Mouse (Mus musculus): ENCODE results near the gene Saysd1. TPM values are rescaled to one million over a fixed set of nuclear protein-coding genes. Genes with fewer than 3 reads are reported as not detected.

Saysd1 gene
- 11.8 and 13.1 TPM in 2 replicates for polyA plus RNA-seq (2015; fragmentation: Nextera tagmentation; extraction: Ambion mirVana)

DNA sequence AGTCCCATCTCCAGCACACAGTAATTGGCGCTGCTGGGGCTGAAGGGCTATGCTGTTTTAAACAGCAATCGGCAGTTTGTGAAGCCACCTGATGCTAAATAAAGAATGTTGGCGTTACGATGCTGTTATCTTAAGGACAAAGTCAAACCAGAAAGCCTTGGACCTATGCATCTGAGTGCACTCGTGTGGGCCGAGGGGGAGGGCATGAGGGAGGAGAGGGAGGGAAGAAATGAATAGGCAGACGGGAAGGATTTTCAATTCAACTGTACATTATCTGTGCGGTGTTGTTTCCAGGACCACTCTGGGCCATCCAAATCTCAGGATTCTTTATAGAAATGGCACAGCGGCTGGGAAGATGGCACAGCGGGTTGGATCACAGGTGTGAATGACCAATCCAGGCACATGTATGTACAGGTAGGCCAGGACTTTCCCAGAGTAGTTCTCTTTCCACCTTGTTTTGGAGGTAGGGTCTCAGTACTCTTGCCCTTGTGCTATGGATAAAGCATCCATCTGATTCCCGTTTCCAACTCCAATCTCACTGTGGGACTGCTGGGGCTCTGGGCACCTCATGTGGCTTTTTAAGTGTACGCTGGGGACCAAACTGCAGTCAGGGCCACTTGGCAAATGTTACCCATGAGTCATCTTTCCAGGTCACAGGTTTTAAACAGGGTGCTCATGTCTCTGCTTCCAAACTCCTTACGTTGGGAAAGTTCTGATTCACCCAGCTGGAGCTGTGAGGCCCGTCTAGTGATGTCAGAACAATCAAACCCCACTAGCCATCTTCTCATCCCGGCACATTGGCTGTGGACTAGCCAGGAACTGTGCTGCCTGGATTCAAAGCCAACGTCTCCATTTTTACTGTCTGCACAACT, at the start of gene Saysd1:
Saysd1 (minus strand) TSS at position 51 of the 872 bp plus-strand sequence.
- no peak within 1 kb of the TSS for H3K4me2 ChIP-seq
- H3K27me3 ChIP-seq (replicated peaks), result no peaks in the 10 kb centered on the region
- H3K9ac ChIP-seq, result no peak within 1 kb of the TSS
- no peak within 1 kb of the TSS for H3K4me3 ChIP-seq (replicated peaks)
- H3K4me1 ChIP-seq, result no peaks in the 10 kb centered on the region
- 83% methylated on average over 16 of the region's 16 CpGs for whole genome bisulfite sequencing
- H3K36me3 ChIP-seq, result no peaks in the 10 kb centered on the region
- no peak within 1 kb of the TSS for H3K27ac ChIP-seq
- H3K9me3 ChIP-seq, result no peaks in the 10 kb centered on the region
- ATAC-seq (ENCODE audit: insufficient read depth, low FRiP score, low read depth), result no peak

DNA sequence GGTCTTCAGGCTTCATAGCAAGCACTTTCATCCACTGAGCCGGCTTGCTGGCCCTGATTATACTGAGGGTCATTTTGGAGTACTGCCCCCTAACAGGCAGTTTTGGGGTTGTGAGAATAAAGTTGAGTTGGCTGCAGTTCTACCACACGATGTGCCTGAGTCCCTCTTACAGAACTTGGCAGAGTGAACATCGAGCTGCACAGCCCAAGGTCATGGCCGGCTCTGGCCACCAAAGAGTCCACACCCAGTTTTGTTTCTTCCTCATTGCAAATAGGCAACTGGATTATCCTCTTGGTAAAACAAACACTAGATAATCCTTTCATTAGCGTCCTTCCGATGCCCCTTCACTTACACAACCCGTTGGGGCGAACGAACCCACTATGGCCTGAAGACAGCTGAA, 47.1 kb upstream of the Saysd1 start:
- H3K36me3 ChIP-seq, result no peaks in the 10 kb centered on the region

DNA sequence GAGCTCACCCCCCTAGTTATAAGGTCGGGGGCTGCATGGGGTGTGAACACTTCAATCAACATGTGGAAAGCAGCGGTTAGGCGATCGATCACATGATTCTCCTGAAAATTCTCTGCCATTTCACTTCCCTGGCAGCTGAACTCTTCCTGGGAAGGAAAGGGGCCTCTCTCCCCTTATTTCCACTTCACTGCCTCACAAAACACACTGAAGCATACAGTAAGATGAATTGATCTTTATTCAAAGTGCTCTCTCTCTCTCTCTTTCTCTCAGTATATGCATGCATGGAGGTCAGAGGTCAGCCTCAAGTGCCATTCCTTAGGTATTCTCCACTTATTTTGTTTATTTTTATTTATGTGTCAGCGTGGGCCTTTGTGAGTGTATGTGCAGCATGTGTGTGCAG, 45.4 kb upstream of the Saysd1 start:
- no peak overlapping the region for H3K27ac ChIP-seq
- H3K9ac ChIP-seq, result no peak overlapping the region
- H3K4me3 ChIP-seq (replicated peaks), result no peak overlapping the region
- 72% methylated on average over 5 of the region's 5 CpGs for WGBS
- H3K36me3 ChIP-seq, result no peaks in the 10 kb centered on the region
- H3K4me2 ChIP-seq, result no peak overlapping the region
- H3K27me3 ChIP-seq (replicated peaks), result no peaks in the 10 kb centered on the region
- ATAC-seq (ENCODE audit: insufficient read depth, low FRiP score, low read depth), result no peak
- H3K4me1 ChIP-seq, result peaks cover 26% of the 10 kb centered on the region
- H3K9me3 ChIP-seq, result no peaks in the 10 kb centered on the region

More for the DNA sequence above, 47.1 kb upstream of the Saysd1 start:
- no peaks in the 10 kb centered on the region for H3K27me3 ChIP-seq (replicated peaks)
- H3K9ac ChIP-seq, result no peak overlapping the region
- H3K27ac ChIP-seq, result no peak overlapping the region
- H3K4me1 ChIP-seq, result 0 out of 2 replicates have a peak, but pooled peaks cover 9% of the 10 kb centered on the region
- H3K4me2 ChIP-seq, result no peak overlapping the region
- H3K9me3 ChIP-seq, result no peaks in the 10 kb centered on the region
- no peak for ATAC-seq (ENCODE audit: insufficient read depth, low FRiP score, low read depth)
- no peak overlapping the region for H3K4me3 ChIP-seq (replicated peaks)
- WGBS, result 53% methylated on average over 9 of the region's 9 CpGs

DNA sequence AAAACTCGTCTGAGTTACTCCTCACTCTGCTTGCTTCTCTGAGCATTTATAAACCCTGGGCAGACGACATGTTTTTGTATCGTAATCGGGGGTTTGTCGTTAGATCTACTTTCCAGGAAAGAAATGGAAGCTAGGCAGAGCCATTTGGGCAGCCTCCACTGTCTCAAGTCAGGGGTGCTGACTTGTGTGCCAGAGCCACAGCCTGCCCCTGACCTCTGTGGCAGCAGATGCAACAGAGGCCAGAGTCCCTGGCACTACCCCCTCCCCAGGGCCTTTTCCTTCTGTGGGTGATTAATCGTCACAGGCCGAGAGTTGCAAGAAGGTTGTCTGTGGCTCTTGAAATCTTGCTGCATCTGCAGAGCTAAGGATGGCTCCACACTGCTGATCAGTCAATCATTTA, 44.3 kb upstream of the Saysd1 start:
- no peak overlapping the region for H3K27ac ChIP-seq
- H3K9me3 ChIP-seq, result no peaks in the 10 kb centered on the region
- 59% methylated on average over 7 of the region's 7 CpGs for WGBS
- H3K27me3 ChIP-seq (replicated peaks), result no peaks in the 10 kb centered on the region
- H3K4me1 ChIP-seq, result peaks cover 29% of the 10 kb centered on the region
- H3K4me3 ChIP-seq (replicated peaks), result no peak overlapping the region
- H3K9ac ChIP-seq, result no peak overlapping the region
- ATAC-seq (ENCODE audit: insufficient read depth, low FRiP score, low read depth), result no peak
- H3K4me2 ChIP-seq, result no peak overlapping the region
- H3K36me3 ChIP-seq, result no peaks in the 10 kb centered on the region

DNA sequence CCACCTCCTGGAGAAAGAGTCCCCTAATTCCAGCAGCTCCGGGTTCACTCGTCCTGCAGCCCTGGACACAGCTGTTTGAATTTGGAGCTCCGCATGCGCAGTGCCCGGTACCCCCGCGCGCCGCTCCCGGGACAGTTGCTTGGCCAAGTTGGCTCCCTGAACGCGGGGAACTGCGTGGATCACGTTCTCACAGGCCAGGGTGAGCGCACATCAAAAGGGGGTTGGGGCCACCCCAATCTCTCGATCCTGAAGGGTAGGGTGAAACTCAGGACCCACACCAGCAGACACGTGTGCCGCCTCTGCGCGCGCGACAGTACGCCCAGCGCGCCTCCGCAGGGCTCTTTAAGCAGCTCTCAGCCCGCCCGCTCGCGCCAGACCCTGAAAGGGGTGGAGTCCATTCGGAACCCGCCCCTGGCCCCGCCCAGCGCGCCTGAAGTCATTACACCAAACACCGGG, 43.2 kb upstream of the Saysd1 start, which contains the start of gene Kcnk5:
Kcnk5 (minus strand) TSS at position 344 of the 456 bp plus-strand sequence.
- no peaks in the 10 kb centered on the region for H3K9me3 ChIP-seq
- peak within 1 kb of the TSS; percentile 26; the same call in 1 of the 2 replicates for H3K9ac ChIP-seq
- H3K4me2 ChIP-seq, result peak within 1 kb of the TSS; percentile 88
- under 1% methylated on average over 36 of the region's 36 CpGs for WGBS
- peaks cover 29% of the 10 kb centered on the region for H3K4me1 ChIP-seq
- peak within 1 kb of the TSS; percentile 61 for H3K4me3 ChIP-seq (replicated peaks)
- no peaks in the 10 kb centered on the region for H3K36me3 ChIP-seq
- no peaks in the 10 kb centered on the region for H3K27me3 ChIP-seq (replicated peaks)
- ATAC-seq (ENCODE audit: insufficient read depth, low FRiP score, low read depth), result peak; percentile 94
- 0 out of 2 replicates have a peak within 1 kb of the TSS, but pooled peaks have one; percentile 52 for H3K27ac ChIP-seq

DNA sequence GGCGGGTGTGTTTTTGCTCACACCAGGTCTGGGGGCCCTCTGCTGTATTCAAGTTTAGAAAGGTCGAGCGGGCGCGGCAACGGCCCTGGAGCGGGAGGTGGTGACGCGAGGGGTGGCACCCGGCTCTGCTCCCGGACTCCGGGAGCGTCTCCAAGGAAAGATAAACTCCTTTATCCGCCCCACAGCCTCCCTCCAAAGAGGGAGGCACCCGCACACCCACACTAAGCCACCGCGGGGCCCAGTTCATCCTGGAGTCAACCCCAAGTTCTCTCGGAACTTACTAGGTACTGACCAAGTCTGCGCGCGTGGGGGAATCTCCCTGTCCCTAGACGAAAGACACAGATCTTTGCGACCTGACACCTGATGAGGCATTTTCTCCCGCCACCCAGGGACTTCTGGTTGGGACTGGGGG, 42.4 kb upstream of the Saysd1 start:
- Histone ChIP-seq H3K9ac (peak overlapping the region; percentile 26; the same call in 1 of the 2 replicates), H3K4me3 (replicated peaks) (peak overlapping the region; percentile 61), H3K27ac (no peak overlapping the region), H3K9me3 (no peaks in the 10 kb centered on the region), H3K4me2 (peak overlapping the region; percentile 88), H3K36me3 (no peaks in the 10 kb centered on the region), H3K27me3 (replicated peaks) (no peaks in the 10 kb centered on the region), H3K4me1 (peaks cover 28% of the 10 kb centered on the region)
- WGBS, result under 1% methylated on average over 24 of the region's 24 CpGs
- peak; percentile 35; the same call in 1 of the 2 replicates for ATAC-seq (ENCODE audit: insufficient read depth, low FRiP score, low read depth)

DNA sequence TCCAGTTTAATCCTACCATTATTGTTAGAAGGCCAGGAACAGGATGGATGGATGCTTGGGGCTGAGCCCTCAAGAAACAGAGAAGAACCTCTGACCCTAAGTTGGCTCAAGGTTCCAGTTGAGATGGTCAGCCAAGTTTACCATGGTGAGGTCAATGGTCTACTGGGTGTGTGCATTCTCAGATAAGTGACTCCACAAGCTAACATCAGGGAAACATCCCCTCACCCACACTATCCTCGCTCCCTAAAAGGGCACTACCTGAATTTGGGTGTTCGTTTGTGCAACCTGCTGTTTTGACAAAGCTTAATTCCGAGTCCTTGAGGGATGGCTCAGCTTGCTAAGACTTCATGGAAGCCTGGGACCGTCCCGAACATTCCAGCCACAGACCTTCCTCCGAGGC, 42.0 kb upstream of the Saysd1 start:
- ATAC-seq (ENCODE audit: insufficient read depth, low FRiP score, low read depth), result no peak
- Histone ChIP-seq H3K27me3 (replicated peaks) (no peaks in the 10 kb centered on the region), H3K4me3 (replicated peaks) (peak overlapping the region; percentile 61), H3K4me1 (peaks cover 25% of the 10 kb centered on the region), H3K36me3 (no peaks in the 10 kb centered on the region), H3K9me3 (no peaks in the 10 kb centered on the region), H3K27ac (no peak overlapping the region), H3K4me2 (peak overlapping the region; percentile 88), H3K9ac (peak overlapping the region; percentile 26; the same call in 1 of the 2 replicates)
- WGBS, result 9% methylated on average over 6 of the region's 6 CpGs

DNA sequence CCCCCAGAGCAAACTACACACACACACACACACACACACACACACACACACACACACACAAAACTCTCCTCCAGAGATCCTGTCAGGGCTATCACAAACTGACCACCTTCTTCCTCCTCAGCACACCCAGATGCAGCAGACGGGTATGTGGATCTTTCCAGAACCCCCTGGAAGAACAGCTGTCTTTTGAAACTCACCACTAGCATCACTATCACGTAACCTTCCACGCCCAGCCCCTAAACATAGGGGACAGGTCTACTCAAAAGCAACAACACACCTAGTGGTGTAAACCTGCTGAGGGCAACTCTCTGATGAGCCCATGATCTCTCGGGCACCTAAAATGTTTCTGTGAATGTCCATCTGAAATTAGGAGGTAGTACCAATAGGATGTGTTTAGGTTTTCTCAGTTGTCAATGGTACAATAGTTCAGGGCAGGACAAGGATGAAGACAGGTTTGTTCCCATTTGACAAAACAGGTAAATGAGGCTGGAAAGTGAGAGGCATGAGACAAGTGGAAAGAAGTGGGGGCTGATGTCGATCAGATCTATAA, 41.5 kb upstream of the Saysd1 start:
- Histone ChIP-seq H3K27me3 (replicated peaks) (no peaks in the 10 kb centered on the region), H3K9ac (no peak overlapping the region)

DNA sequence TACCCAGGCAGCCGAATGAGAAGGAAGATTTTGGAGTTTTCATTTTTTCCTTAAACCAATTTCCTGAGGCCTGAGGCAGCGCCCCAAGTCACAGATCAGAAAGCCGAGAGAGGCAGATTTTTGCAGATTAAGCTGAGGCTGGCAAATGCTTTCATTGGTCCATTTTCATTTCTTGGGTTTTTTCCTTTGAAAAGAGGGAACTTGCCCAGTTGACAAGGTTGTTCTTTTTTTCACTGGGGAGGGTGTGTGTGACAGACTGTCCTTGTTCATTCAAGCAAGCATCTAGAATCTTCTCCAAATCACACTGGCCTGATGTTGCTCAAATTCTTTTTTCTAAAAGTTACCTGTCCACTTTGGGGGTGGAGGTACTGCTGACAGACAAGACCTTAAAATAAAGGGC, 40.7 kb upstream of the Saysd1 start:
- Histone ChIP-seq H3K4me1 (peaks cover 25% of the 10 kb centered on the region), H3K9me3 (no peaks in the 10 kb centered on the region), H3K36me3 (no peaks in the 10 kb centered on the region), H3K4me3 (replicated peaks) (peak overlapping the region; percentile 61; the same call in 1 of the 2 replicates), H3K4me2 (peak overlapping the region; percentile 88), H3K27ac (no peak overlapping the region), H3K27me3 (replicated peaks) (no peaks in the 10 kb centered on the region), H3K9ac (no peak overlapping the region)
- WGBS, result 43% methylated on average over 3 of the region's 3 CpGs
- no peak for ATAC-seq (ENCODE audit: insufficient read depth, low FRiP score, low read depth)

More for the DNA sequence above, 41.5 kb upstream of the Saysd1 start:
- Histone ChIP-seq H3K27ac (no peak overlapping the region), H3K36me3 (no peaks in the 10 kb centered on the region), H3K4me1 (peaks cover 25% of the 10 kb centered on the region), H3K9me3 (no peaks in the 10 kb centered on the region), H3K4me2 (peak overlapping the region; percentile 88), H3K4me3 (replicated peaks) (peak overlapping the region; percentile 61)
- no peak for ATAC-seq (ENCODE audit: insufficient read depth, low FRiP score, low read depth)
- 52% methylated on average over 5 of the region's 5 CpGs for WGBS

DNA sequence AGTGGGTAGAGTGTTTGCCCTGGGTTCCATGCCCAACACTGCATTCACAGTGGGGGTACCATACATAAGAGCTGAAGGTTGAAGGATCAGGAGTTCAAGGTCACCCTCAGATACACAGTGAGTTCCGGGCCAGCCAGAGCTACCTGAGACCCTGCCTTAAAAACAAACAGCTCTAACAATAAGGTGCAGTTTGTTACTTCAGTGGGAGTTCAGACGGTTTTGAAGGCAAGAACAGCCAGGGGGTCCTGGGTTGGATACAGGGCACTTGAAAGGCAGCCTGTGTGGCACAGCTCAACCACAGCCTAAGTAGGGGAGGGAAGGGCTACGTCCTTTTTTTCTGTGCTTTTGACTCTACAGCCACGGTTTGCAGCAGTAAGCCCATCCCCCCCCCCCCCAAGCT, 40.3 kb upstream of the Saysd1 start:
- Histone ChIP-seq H3K9me3 (no peaks in the 10 kb centered on the region), H3K4me3 (replicated peaks) (no peak overlapping the region), H3K9ac (no peak overlapping the region), H3K4me1 (peaks cover 25% of the 10 kb centered on the region), H3K27ac (no peak overlapping the region), H3K4me2 (peak overlapping the region; percentile 88), H3K36me3 (no peaks in the 10 kb centered on the region), H3K27me3 (replicated peaks) (no peaks in the 10 kb centered on the region)
- WGBS, result 21% methylated on average over 4 of the region's 4 CpGs
- ATAC-seq (ENCODE audit: insufficient read depth, low FRiP score, low read depth), result no peak

DNA sequence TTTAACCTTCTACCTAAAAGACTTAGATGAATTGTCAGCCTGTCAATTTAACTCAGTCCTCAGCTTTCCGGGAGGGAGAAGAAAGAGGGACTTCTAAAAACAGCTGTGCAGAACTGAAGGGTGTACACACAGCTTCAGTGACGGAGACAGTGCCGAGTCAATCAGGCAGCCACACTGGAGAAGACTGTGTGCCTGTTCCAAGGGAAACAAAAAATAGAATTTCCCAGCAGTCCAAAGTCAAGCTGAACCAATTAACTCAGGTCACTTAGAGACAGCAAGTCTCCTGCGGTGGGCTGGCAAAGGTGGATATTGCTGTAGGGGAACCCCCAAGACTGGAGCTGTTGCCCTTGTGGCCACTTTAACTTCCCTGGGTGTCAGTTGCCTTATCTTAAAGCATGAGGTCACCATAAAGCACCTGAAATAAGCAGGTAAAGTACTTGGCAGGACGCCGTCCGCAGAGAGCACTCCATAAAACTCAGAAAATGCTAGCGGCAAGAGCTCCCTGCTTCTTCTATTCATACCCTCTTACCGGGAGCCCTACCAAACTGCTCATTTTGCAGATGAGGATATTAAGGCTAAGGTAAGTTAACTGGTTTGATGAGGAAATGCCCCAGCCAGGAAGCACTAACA, 39.3 kb upstream of the Saysd1 start:
- H3K27ac ChIP-seq, result no peak overlapping the region
- H3K9ac ChIP-seq, result no peak overlapping the region
- peaks cover 25% of the 10 kb centered on the region for H3K4me1 ChIP-seq
- H3K9me3 ChIP-seq, result no peaks in the 10 kb centered on the region
- WGBS, result 72% methylated on average over 9 of the region's 9 CpGs
- no peaks in the 10 kb centered on the region for H3K36me3 ChIP-seq
- no peak overlapping the region for H3K4me3 ChIP-seq (replicated peaks)
- no peak for ATAC-seq (ENCODE audit: insufficient read depth, low FRiP score, low read depth)
- H3K4me2 ChIP-seq, result no peak overlapping the region
- H3K27me3 ChIP-seq (replicated peaks), result no peaks in the 10 kb centered on the region
